Mouse (Mus musculus) midbrain, embryonic 14.5 days (tissue): ENCODE measurements around the gene Zswim1. TPM values are rescaled to one million over a fixed set of nuclear protein-coding genes. Genes with fewer than 3 reads are reported as not detected.
"Not testable (repeated sequence)": the region's sequence is repeated elsewhere in the genome, so short reads cannot be mapped to it uniquely, and the experiment has no call there.

Source experiments
- ATAC-seq: fragments of 200-750 bp; cut with Nextera tagmentation; 2 replicates; pipeline ENCODE4 v1.8.0; 2017; ENCODE audit warnings: moderate number of reproducible peaks, moderate library complexity; ENCODE audit not compliant: low FRiP score, low TSS enrichment
- DNase-seq: peaks from one replicate; pipeline ENCODE4 v3.0.0-alpha.2; 2015
- H3K27ac ChIP-seq: fragments of 300-500 bp; sonication (generic); replicated peaks from 2 replicates; pipeline ENCODE4 v1.5.1; 2014; ENCODE audit warnings: mild to moderate bottlenecking, low read depth, low read length, moderate library complexity
- H3K27me3 ChIP-seq: fragments of 300-500 bp; sonication (generic); 2 replicates; pipeline ENCODE4 v1.6.1; 2014; ENCODE audit warnings: low read length, control low read depth, mixed read lengths; ENCODE audit not compliant: control insufficient read depth, insufficient read depth
- H3K36me3 ChIP-seq: fragments of 300-500 bp; sonication (generic); 2 replicates; pipeline ENCODE4 v1.6.1; 2014; ENCODE audit warnings: low read length, control low read depth; ENCODE audit not compliant: control insufficient read depth, insufficient read depth
- H3K4me1 ChIP-seq: fragments of 300-500 bp; sonication (generic); 2 replicates; pipeline ENCODE4 v1.6.1; 2014; ENCODE audit warnings: mild to moderate bottlenecking, antibody characterized with exemption, low read length, control low read depth; ENCODE audit not compliant: control insufficient read depth, insufficient read depth
- H3K4me2 ChIP-seq: fragments of 300-500 bp; sonication (generic); 2 replicates; pipeline ENCODE4 v1.6.1; 2014; ENCODE audit warnings: mild to moderate bottlenecking, low read length, moderate library complexity
- H3K4me3 ChIP-seq: fragments of 300-500 bp; sonication (generic); replicated peaks from 2 replicates; pipeline ENCODE4 v1.5.1; 2014; ENCODE audit warnings: low read depth, low read length
- H3K9ac ChIP-seq: fragments of 300-500 bp; sonication (generic); replicated peaks from 2 replicates; pipeline ENCODE4 v1.6.1; 2014; ENCODE audit warnings: mild to moderate bottlenecking, low read length, moderate library complexity
- H3K9me3 ChIP-seq: fragments of 300-500 bp; sonication (generic); 2 replicates; pipeline ENCODE4 v1.6.1; 2016; ENCODE audit warnings: low read length, control low read depth, mixed read lengths; ENCODE audit not compliant: control insufficient read depth
- WGBS: fragments of 180-500 bp; shearing (Covaris S2); extraction: QIAGEN DNeasy Blood & Tissue Kit; methylation state at CpG from one replicate; pipeline ENCODE4 v1.1.7; 2014; 5-methylcytosine and 5-hydroxymethylcytosine counted together
- polyA plus RNA-seq: library from polyadenylated mRNA; unstranded; fragments of >200 nt; fragmentation: Nextera tagmentation; extraction: Ambion mirVana; gene quantifications from 2 replicates; pipeline ENCODE4 v1.2.1, GENCODE M21; 2014

Zswim1 gene
- polyA plus RNA-seq, 1 experiment from 2014 or later, result 27.8 TPM

- Histone ChIP-seq H3K9ac (no peak overlapping the region), H3K4me1 (peaks cover 9% of the 10 kb centered on the region; the same call in 1 of the 2 replicates), H3K4me2 (no peak overlapping the region), H3K4me3 (no peak overlapping the region), H3K27me3 (peaks cover 5% of the 10 kb centered on the region), H3K27ac (no peak overlapping the region; the same call in 1 of the 2 replicates), H3K36me3 (no peaks in the 10 kb centered on the region), H3K9me3 (no peaks in the 10 kb centered on the region)
- ATAC-seq (no peak), DNase-seq (peak; percentile 70)
- 52% methylated on average over 9 of the region's 9 CpGs for WGBS
Measured at GRCm38 (mm10) chr2:164862179-164862861, 39.8 kb downstream of the Zswim1 start.

GRCm38 (mm10) chr2:164863411-164863810 lies 40.9 kb downstream of the Zswim1 start:
- not testable (repeated sequence) for H3K4me2 ChIP-seq, H3K36me3 ChIP-seq, H3K9ac ChIP-seq, H3K9me3 ChIP-seq, DNase-seq, H3K27me3 ChIP-seq, H3K4me3 ChIP-seq, H3K4me1 ChIP-seq, ATAC-seq, H3K27ac ChIP-seq
- 93% methylated on average over 9 of the region's 9 CpGs for WGBS

- Histone ChIP-seq H3K27me3 (no peaks in the 10 kb centered on the region), H3K36me3 (no peaks in the 10 kb centered on the region), H3K9ac (no peak overlapping the region), H3K4me3 (no peak overlapping the region), H3K9me3 (no peaks in the 10 kb centered on the region), H3K27ac (no peak overlapping the region), H3K4me1 (no peaks in the 10 kb centered on the region), H3K4me2 (no peak overlapping the region)
- ATAC-seq, result no peak
- DNase-seq, result no peak
- WGBS, result 84% methylated on average over 4 of the region's 4 CpGs
Measured at GRCm38 (mm10) chr2:164864593-164864992, 42.1 kb downstream of the Zswim1 start.

GRCm38 (mm10) chr2:164866741-164867551 lies 44.5 kb downstream of the Zswim1 start:
- 66% methylated on average over 16 of the region's 16 CpGs for WGBS
- H3K4me2 ChIP-seq, result no peak overlapping the region
- no peaks in the 10 kb centered on the region for H3K9me3 ChIP-seq
- no peak for DNase-seq
- H3K4me1 ChIP-seq, result no peaks in the 10 kb centered on the region
- no peak for ATAC-seq
- H3K27me3 ChIP-seq, result no peaks in the 10 kb centered on the region
- no peak overlapping the region for H3K9ac ChIP-seq
- no peak overlapping the region for H3K27ac ChIP-seq
- no peaks in the 10 kb centered on the region for H3K36me3 ChIP-seq
- H3K4me3 ChIP-seq, result no peak overlapping the region

- Histone ChIP-seq H3K4me2 (no peak overlapping the region), H3K27me3 (no peaks in the 10 kb centered on the region), H3K4me3 (no peak overlapping the region), H3K4me1 (no peaks in the 10 kb centered on the region), H3K9ac (no peak overlapping the region), H3K36me3 (no peaks in the 10 kb centered on the region), H3K27ac (no peak overlapping the region), H3K9me3 (no peaks in the 10 kb centered on the region)
- ATAC-seq (no peak), DNase-seq (no peak)
- WGBS, result 90% methylated on average over 7 of the region's 7 CpGs
Measured at GRCm38 (mm10) chr2:164867566-164867965, 45.1 kb downstream of the Zswim1 start.

GRCm38 (mm10) chr2:164868491-164868890 lies 46.0 kb downstream of the Zswim1 start:
- Histone ChIP-seq H3K4me3 (no peak overlapping the region), H3K27me3 (no peaks in the 10 kb centered on the region), H3K4me1 (no peaks in the 10 kb centered on the region), H3K4me2 (no peak overlapping the region), H3K9me3 (no peaks in the 10 kb centered on the region), H3K9ac (no peak overlapping the region), H3K36me3 (no peaks in the 10 kb centered on the region), H3K27ac (no peak overlapping the region)
- 89% methylated on average over 7 of the region's 7 CpGs for WGBS
- DNase-seq (no peak), ATAC-seq (no peak)

GRCm38 (mm10) chr2:164871602-164872303 lies 49.3 kb downstream of the Zswim1 start:
- Histone ChIP-seq H3K9me3 (no peaks in the 10 kb centered on the region), H3K27me3 (no peaks in the 10 kb centered on the region), H3K36me3 (no peaks in the 10 kb centered on the region), H3K4me1 (0 out of 2 replicates have a peak, but pooled peaks cover 4% of the 10 kb centered on the region), H3K9ac (no peak overlapping the region), H3K4me2 (no peak overlapping the region), H3K4me3 (no peak overlapping the region), H3K27ac (no peak overlapping the region)
- 55% methylated on average over 6 of the region's 6 CpGs for WGBS
- ATAC-seq, result no peak
- DNase-seq, result no peak

GRCm38 (mm10) chr2:164873621-164874020 lies 51.1 kb downstream of the Zswim1 start:
- no peak overlapping the region for H3K4me3 ChIP-seq
- H3K4me1 ChIP-seq, result peaks cover 17% of the 10 kb centered on the region
- WGBS, result 73% methylated on average over 3 of the region's 3 CpGs
- no peaks in the 10 kb centered on the region for H3K36me3 ChIP-seq
- H3K4me2 ChIP-seq, result no peak overlapping the region
- no peak overlapping the region for H3K9ac ChIP-seq
- DNase-seq, result no peak
- no peak overlapping the region for H3K27ac ChIP-seq
- H3K27me3 ChIP-seq, result no peaks in the 10 kb centered on the region
- H3K9me3 ChIP-seq, result no peaks in the 10 kb centered on the region
- no peak for ATAC-seq
